Mouse (Mus musculus) stomach, embryonic 15.5 days (tissue): ENCODE measurements around the gene Apold1. TPM values are rescaled to one million over a fixed set of nuclear protein-coding genes. Genes with fewer than 3 reads are reported as not detected.

Experiments
- polyA plus RNA-seq: library from polyadenylated mRNA; unstranded; fragments of >200 nt; fragmentation: Nextera tagmentation; extraction: Ambion mirVana; gene quantifications from 2 replicates; pipeline ENCODE4 v1.2.1, GENCODE M21; 2015

Apold1 gene
- polyA plus RNA-seq, 1 experiment from 2014 or later = 3.2 TPM

Other genes starting within 250 kb of the Apold1 start
- 15.6 and 15.7 TPM in 2 replicates for gene Dusp16, start 189.1 kb upstream of the Apold1 start, polyA plus RNA-seq
- 3.6 TPM in 2 replicates for gene Crebl2, start 151.6 kb upstream of the Apold1 start, polyA plus RNA-seq
- gene Gpr19, start 83.1 kb upstream of the Apold1 start, polyA plus RNA-seq = 9.8 and 12.6 TPM in 2 replicates
- gene Cdkn1b, start 61.3 kb upstream of the Apold1 start, polyA plus RNA-seq = 17.9 and 19.7 TPM in 2 replicates
- 98.2 and 99.2 TPM in 2 replicates for gene Ddx47, start 29.9 kb downstream of the Apold1 start, polyA plus RNA-seq
- 12.2 and 13.9 TPM in 2 replicates for gene Gprc5a, start 83.9 kb downstream of the Apold1 start, polyA plus RNA-seq
- gene Gprc5d, start 136.6 kb downstream of the Apold1 start, polyA plus RNA-seq = not detected in 2 replicates
- 29.7 and 34.3 TPM in 2 replicates for gene Fam234b, start 216.3 kb downstream of the Apold1 start, polyA plus RNA-seq
- gene Hebp1, start 216.3 kb downstream of the Apold1 start, polyA plus RNA-seq = 27.6 and 32.2 TPM in 2 replicates